28 mouse cellular contexts compared by ENCODE assay signal in the genomic region with DNA sequence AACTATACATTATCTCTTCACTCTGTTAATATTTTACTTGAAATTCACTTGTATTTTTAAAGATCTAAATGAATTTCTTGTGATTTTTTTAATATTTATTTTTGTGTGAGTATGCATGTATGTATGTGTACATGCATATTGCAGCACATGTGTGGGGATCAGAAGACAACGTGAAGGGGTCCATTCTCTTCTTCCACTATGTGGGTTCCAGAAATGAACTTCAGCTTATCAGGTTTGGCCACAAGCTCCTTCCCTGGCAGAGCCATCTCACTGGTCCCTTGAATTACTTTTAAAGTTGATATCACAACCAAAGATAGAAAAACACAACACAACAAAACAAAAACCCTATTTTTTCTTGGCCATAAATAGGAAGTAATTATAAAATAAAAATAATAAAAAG. TPM values are rescaled to one million over a fixed set of nuclear protein-coding genes. Genes with fewer than 3 reads are reported as not detected.
"Had no signal": no experiment of that assay in that cellular context is flagged by ENCODE, and none has a peak within 500 bp of the region (broad histone marks: within the 10 kb centered on the region; RNA-seq: fewer than 3 reads in every experiment).

No protein-coding gene starts in this region.

- H3K4me3 ChIP-seq: gastrocnemius, adult 2 months; heart, embryonic 13.5 days; heart, embryonic 15.5 days; hindbrain, embryonic 13.5 days; hindbrain, embryonic 15.5 days; kidney, embryonic 15.5 days; layer of hippocampus, adult 2 months; left cerebral cortex, adult 2 months; limb, embryonic 10.5 days; limb, embryonic 12.5 days; liver, embryonic 15.5 days had no signal

- H3K4me1 ChIP-seq: hindbrain, embryonic 13.5 days; hindbrain, embryonic 15.5 days; kidney, embryonic 15.5 days; limb, embryonic 10.5 days had no signal

- H3K9ac ChIP-seq: heart, embryonic 13.5 days; heart, embryonic 15.5 days; hindbrain, embryonic 13.5 days; hindbrain, embryonic 15.5 days; kidney, embryonic 15.5 days; limb, embryonic 12.5 days; liver, embryonic 15.5 days had no signal

- H3K27ac ChIP-seq: gastrocnemius, adult 2 months; heart, embryonic 15.5 days; hindbrain, embryonic 13.5 days; hindbrain, embryonic 15.5 days; hindbrain, postnatal 0 days; kidney, embryonic 15.5 days; kidney, postnatal 0 days; layer of hippocampus, adult 2 months; left cerebral cortex, adult 2 months; limb, embryonic 10.5 days; limb, embryonic 12.5 days had no signal

- H3K27me3 ChIP-seq: heart, embryonic 13.5 days; heart, embryonic 15.5 days; hindbrain, embryonic 13.5 days; hindbrain, embryonic 15.5 days; kidney, embryonic 15.5 days; limb, embryonic 12.5 days; liver, embryonic 15.5 days had no signal

- H3K9me3 ChIP-seq: heart, embryonic 13.5 days; heart, embryonic 15.5 days; hindbrain, embryonic 13.5 days; hindbrain, embryonic 15.5 days; kidney, embryonic 15.5 days; limb, embryonic 10.5 days; limb, embryonic 12.5 days; liver, embryonic 15.5 days had no signal

- H3K4me2 ChIP-seq: heart, embryonic 11.5 days; heart, embryonic 13.5 days; heart, embryonic 15.5 days; hindbrain, embryonic 13.5 days; hindbrain, embryonic 15.5 days; kidney, embryonic 15.5 days; limb, embryonic 12.5 days; liver, embryonic 15.5 days had no signal

- ATAC-seq: hindbrain, postnatal 0 days had no signal

- DNase-seq: gastrocnemius, adult 2 months; gastrocnemius, postnatal 10 days; gastrocnemius, postnatal 25 days; heart, adult 18-20 months; heart, postnatal 14 days; heart, postnatal 36 days; kidney, adult 11 months; kidney, adult 2 months; kidney, adult 9 months; kidney, postnatal 14 days; kidney, postnatal 36 days had no signal

- H3K36me3 ChIP-seq: heart, embryonic 13.5 days; heart, embryonic 15.5 days; hindbrain, embryonic 13.5 days; hindbrain, embryonic 15.5 days; kidney, embryonic 15.5 days; limb, embryonic 10.5 days; limb, embryonic 12.5 days; liver, embryonic 15.5 days had no signal

RNA-seq across cellular contexts. Expression of gene Muc13, which starts 9.3 kb away (rescaled TPM):
- total RNA-seq: gastrocnemius, adult 2 months; gastrocnemius, postnatal 25 days; heart, adult 18-20 months; hindbrain, postnatal 0 days; layer of hippocampus, adult 2 months; layer of hippocampus, postnatal 25 days; left cerebral cortex, postnatal 14 days; liver, adult 2 months had no signal
- polyA plus RNA-seq: heart, postnatal 0 days; hindbrain, embryonic 13.5 days; kidney, postnatal 0 days had no signal
